Mouse (Mus musculus): ENCODE results near the gene Smim4. TPM values are rescaled to one million over a fixed set of nuclear protein-coding genes. Genes with fewer than 3 reads are reported as not detected.
A peak's percentile ranks its signal among the peaks of the same experiment; 100 is the strongest.

Gene Smim4
- total RNA-seq (2012; rRNA removed) = 38.0 and 45.8 TPM in 2 replicates
- 13.5 and 19.1 TPM in 2 replicates for total RNA-seq (2014; rRNA removed)
- 24.0 and 26.1 TPM in 2 replicates for polyA plus RNA-seq (2012; ENCODE audit: insufficient read length, low read depth)

- DNase-seq (ENCODE audit: extremely low read depth) = peak; percentile 99
- peak within 1 kb of the TSS; percentile 66; the same call in 1 of the 2 replicates for H3K4me2 ChIP-seq (ENCODE audit: insufficient read depth, low read depth, poor library complexity, severe bottlenecking)
- peaks cover 13 to 24% of the 10 kb centered on the region in 2 experiments for H3K4me1 ChIP-seq (ENCODE audit: control insufficient read depth in 1 of 2, insufficient read depth in 2 of 2)
- H3K4me3 ChIP-seq (replicated peaks in 1 of 3; ENCODE audit: low read depth in 2 of 3, low read length in 2 of 3, poor library complexity in 1 of 3) = peak within 1 kb of the TSS; percentile 73 to 94 (median 75)
- TF ChIP-seq JUND (conservative IDR thresholded peaks at IDR 0.05; ENCODE audit: low read depth, low read length) (no peak), MAFK (IDR thresholded peaks at IDR 0.05; ENCODE audit: insufficient replicate concordance, low read length) (no peak), USF1 (IDR thresholded peaks at IDR 0.05; ENCODE audit: low read depth, low read length) (peak; percentile 63), RAD21 (IDR thresholded peaks at IDR 0.05; ENCODE audit: low read depth, low read length) (no peak; the same call in 1 of the 2 replicates), ETS1 (conservative IDR thresholded peaks at IDR 0.05; ENCODE audit: low read depth, low read length) (no peak), NRF1 (IDR thresholded peaks at IDR 0.05; ENCODE audit: low read depth, low read length) (peak; percentile 100), SIN3A (IDR thresholded peaks at IDR 0.05; ENCODE audit: low read length) (peak; percentile 72; the same call in 1 of the 2 replicates), ELF1 (IDR thresholded peaks at IDR 0.05; ENCODE audit: low read depth, low read length) (peak; percentile 96), POLR2AphosphoS2 (IDR thresholded peaks at IDR 0.05; ENCODE audit: low read depth, low read length) (no peak), EP300 (IDR thresholded peaks at IDR 0.05; ENCODE audit: low read length) (no peak), KAT2A (IDR thresholded peaks at IDR 0.05; ENCODE audit: insufficient replicate concordance, low read length) (0 out of 2 replicates have a peak, but pooled peaks have one; percentile 32), HCFC1 (IDR thresholded peaks at IDR 0.05; ENCODE audit: low read depth, low read length) (peak; percentile 67), MAZ (IDR thresholded peaks at IDR 0.05; ENCODE audit: low read depth, low read length) (peak; percentile 40; the same call in 1 of the 2 replicates), CTCF (conservative IDR thresholded peaks at IDR 0.05 in 1 of 2, IDR thresholded peaks at IDR 0.05 in 1 of 2; ENCODE audit: low read depth in 2 of 2, low read length in 2 of 2) (peak in 1 of 2 experiments; percentile 69; a peak in 2 of 4 replicates), ZC3H11A (IDR thresholded peaks at IDR 0.05; ENCODE audit: low read depth, low read length) (no peak), RCOR1 (conservative IDR thresholded peaks at IDR 0.05; ENCODE audit: low read depth, low read length) (no peak), TCF12 (IDR thresholded peaks at IDR 0.05; ENCODE audit: low read depth, low read length) (peak; percentile 54), ZNF384 (IDR thresholded peaks at IDR 0.05; ENCODE audit: low read depth, low read length) (no peak), CHD1 (IDR thresholded peaks at IDR 0.05; ENCODE audit: low read depth, low read length) (no peak), JUN (IDR thresholded peaks at IDR 0.05; ENCODE audit: insufficient read depth, low read depth, low read length) (no peak), IRF4 (IDR thresholded peaks at IDR 0.05; ENCODE audit: low read depth, low read length) (no peak), USF2 (conservative IDR thresholded peaks at IDR 0.05; ENCODE audit: low read depth, low read length) (peak; percentile 41; the same call in 1 of the 2 replicates), ZKSCAN1 (IDR thresholded peaks at IDR 0.05; ENCODE audit: borderline replicate concordance, low read depth, low read length) (no peak), MEF2A (IDR thresholded peaks at IDR 0.05; ENCODE audit: borderline replicate concordance, low read depth, low read length) (peak; percentile 3; the same call in 1 of the 2 replicates), PAX5 (IDR thresholded peaks at IDR 0.05; ENCODE audit: low read length) (no peak), BHLHE40 (IDR thresholded peaks at IDR 0.05; ENCODE audit: low read depth, low read length) (no peak), E2F4 (IDR thresholded peaks at IDR 0.05; ENCODE audit: insufficient replicate concordance, low read depth, low read length) (peak; percentile 16; the same call in 1 of the 2 replicates), POLR2A (IDR thresholded peaks at IDR 0.05; ENCODE audit: low read depth, low read length) (peak; percentile 93), UBTF (IDR thresholded peaks at IDR 0.05; ENCODE audit: low read depth, low read length) (0 out of 2 replicates have a peak, but pooled peaks have one; percentile 43), TBP (conservative IDR thresholded peaks at IDR 0.05; ENCODE audit: low read depth, low read length) (peak; percentile 69), NELFE (IDR thresholded peaks at IDR 0.05; ENCODE audit: low read depth, low read length) (peak; percentile 84), ZMIZ1 (IDR thresholded peaks at IDR 0.05; ENCODE audit: low read depth, low read length) (peak; percentile 54), MYC (IDR thresholded peaks at IDR 0.05; ENCODE audit: low read depth, low read length) (peak; percentile 54; the same call in 1 of the 2 replicates), MAX (IDR thresholded peaks at IDR 0.05; ENCODE audit: low read length) (peak; percentile 64), SMC3 (IDR thresholded peaks at IDR 0.05; ENCODE audit: low read depth, low read length) (no peak), CHD2 (IDR thresholded peaks at IDR 0.05; ENCODE audit: low read length) (peak; percentile 9; the same call in 1 of the 2 replicates), GABPA (IDR thresholded peaks at IDR 0.05; ENCODE audit: insufficient replicate concordance, low read depth, low read length) (no peak), MXI1 (IDR thresholded peaks at IDR 0.05; ENCODE audit: low read depth, low read length) (0 out of 2 replicates have a peak, but pooled peaks have one; percentile 39)
- no peaks in the 10 kb centered on the region for H3K9me3 ChIP-seq (replicated peaks; ENCODE audit: low read length)
- in situ Hi-C loops (cut with MboI; ENCODE audit: low pct_ligation_motif_present, low pct_unique_long_range_greater_than_20kb, low sequenced_read_pairs) (no loop called here), dilution Hi-C loops (cut with MboI; ENCODE audit: extremely low pct_ligation_motif_present, extremely low pct_unique_long_range_greater_than_20kb, low sequenced_read_pairs) (no loop called here)
- H3K9ac ChIP-seq (ENCODE audit: insufficient read depth, low read depth) = peak within 1 kb of the TSS; percentile 61
- H3K36me3 ChIP-seq (replicated peaks in 1 of 2; ENCODE audit: control insufficient read depth in 1 of 2, insufficient read depth in 1 of 2, low read length in 1 of 2) = peaks cover 2 to 29% of the 10 kb centered on the region in 2 experiments
- peaks cover 33% of the 10 kb centered on the region for H3K27me3 ChIP-seq (replicated peaks)
- H3K27ac ChIP-seq (ENCODE audit: insufficient read depth, low read depth) = peak within 1 kb of the TSS; percentile 33; the same call in 1 of the 2 replicates
- H3K79me2 ChIP-seq (replicated peaks; ENCODE audit: control insufficient read depth, extremely low read depth, insufficient read depth, poor library complexity, severe bottlenecking) = peaks cover 11% of the 10 kb centered on the region
These were observed at the start of gene Smim4 for GRCm38 (mm10) chr14:31128826-31129219. Smim4 (minus strand) TSS chr14:31128956.

All from CH12.LX (cell line).